Mouse (Mus musculus): Measurements from ENCODE around the gene Drap1. TPM values are rescaled to one million over a fixed set of nuclear protein-coding genes. Genes with fewer than 3 reads are reported as not detected.

The Drap1 gene
- polyA plus RNA-seq, 1 experiment from 2014 or later: 203 TPM

DNA sequence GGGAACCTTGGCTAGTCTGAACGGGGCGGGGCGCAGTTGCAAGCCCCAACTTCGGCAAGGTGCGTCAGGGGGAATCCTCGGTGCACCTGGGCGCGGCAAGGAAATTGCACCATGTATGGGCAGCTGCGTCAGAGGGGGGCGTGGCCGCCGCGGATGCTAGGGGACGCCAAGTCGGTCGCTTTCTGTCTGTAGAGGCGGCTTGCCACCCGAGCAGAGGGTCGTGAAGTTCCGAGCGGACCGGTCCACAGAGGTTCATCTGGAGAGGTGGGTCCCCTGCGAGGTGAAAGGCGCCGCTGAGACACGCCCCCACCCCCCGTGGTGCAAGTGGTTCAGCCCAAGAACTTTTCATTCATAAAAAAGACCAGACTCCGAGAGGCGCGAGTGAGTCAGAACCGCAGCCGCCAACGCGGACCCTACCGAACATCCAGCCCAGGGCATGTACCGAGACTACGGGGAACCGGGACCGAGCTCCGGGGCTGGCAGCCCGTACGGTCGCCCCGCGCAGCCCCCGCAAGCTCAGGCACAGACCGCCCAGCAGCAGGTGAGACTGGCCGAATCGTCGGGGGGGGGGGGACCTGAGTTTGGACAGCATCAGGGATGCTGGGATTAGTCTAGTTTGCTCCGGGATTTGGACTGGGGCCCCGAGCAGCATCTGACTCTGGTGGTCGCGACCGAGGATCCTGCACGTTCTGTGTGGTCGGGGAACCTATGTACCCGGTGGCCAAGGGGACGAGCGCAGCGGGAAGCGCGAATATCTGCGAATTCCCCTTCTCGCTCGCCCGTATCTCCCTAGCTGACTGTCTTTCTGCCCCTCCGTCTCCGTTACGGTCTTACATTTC lies 23.0 kb upstream of the Drap1 start, which contains the start of gene Fosl1:
TSS of gene Fosl1 (plus strand) at position 33 of the 839 bp plus-strand sequence.
- peak; percentile 70 for ATAC-seq (ENCODE audit: low FRiP score, low TSS enrichment)
- no peaks in the 10 kb centered on the region for H3K36me3 ChIP-seq (ENCODE audit: control insufficient read depth, insufficient read depth, low read length)
- H3K4me3 ChIP-seq (ENCODE audit: low read depth, low read length): peak within 1 kb of the TSS; percentile 51
- TF ChIP-seq EP300 (optimal IDR thresholded peaks at IDR 0.05) (no peak), CTCF (IDR thresholded peaks at IDR 0.05; ENCODE audit: low read depth) (0 out of 2 replicates have a peak, but pooled peaks have one; percentile 2)
- peak within 1 kb of the TSS; percentile 48 for H3K9ac ChIP-seq (ENCODE audit: low read length)
- no peaks in the 10 kb centered on the region for H3K9me3 ChIP-seq (ENCODE audit: control insufficient read depth, low read length)
- WGBS: under 1% methylated on average over 70 of the region's 70 CpGs
- DNase-seq (ENCODE audit: low spot score): peak; percentile 88
- H3K27ac ChIP-seq (replicated peaks): no peak within 1 kb of the TSS
- peak within 1 kb of the TSS; percentile 92 for H3K4me2 ChIP-seq (replicated peaks; ENCODE audit: low read depth)
- H3K27me3 ChIP-seq (ENCODE audit: control insufficient read depth, insufficient read depth, low read length): peaks cover 3% of the 10 kb centered on the region; the same call in 1 of the 2 replicates
- no peaks in the 10 kb centered on the region for H3K4me1 ChIP-seq (replicated peaks; ENCODE audit: control insufficient read depth, insufficient read depth)

DNA sequence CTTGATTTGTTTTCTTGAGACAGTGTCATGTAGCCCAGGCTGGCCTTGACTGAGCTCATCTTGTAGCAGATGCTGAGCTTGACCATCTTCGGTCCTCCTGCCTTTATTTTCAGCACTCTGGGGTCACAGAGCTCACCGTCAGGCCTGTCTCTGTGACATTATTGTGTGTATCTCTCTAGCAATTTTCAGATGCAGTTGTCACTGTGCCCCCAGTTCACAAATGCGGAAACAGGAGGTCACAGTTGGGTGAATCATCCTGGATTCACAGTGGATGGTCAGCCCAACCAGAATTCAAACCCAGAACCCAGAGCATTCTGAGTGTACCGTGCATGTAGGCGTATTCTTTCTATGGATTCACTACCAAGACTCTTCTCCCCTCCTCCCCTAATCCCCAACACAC lies 21.0 kb upstream of the Drap1 start:
- 89% methylated on average over 5 of the region's 5 CpGs for WGBS
- no peaks in the 10 kb centered on the region for H3K4me1 ChIP-seq (replicated peaks; ENCODE audit: control insufficient read depth, insufficient read depth)

DNA sequence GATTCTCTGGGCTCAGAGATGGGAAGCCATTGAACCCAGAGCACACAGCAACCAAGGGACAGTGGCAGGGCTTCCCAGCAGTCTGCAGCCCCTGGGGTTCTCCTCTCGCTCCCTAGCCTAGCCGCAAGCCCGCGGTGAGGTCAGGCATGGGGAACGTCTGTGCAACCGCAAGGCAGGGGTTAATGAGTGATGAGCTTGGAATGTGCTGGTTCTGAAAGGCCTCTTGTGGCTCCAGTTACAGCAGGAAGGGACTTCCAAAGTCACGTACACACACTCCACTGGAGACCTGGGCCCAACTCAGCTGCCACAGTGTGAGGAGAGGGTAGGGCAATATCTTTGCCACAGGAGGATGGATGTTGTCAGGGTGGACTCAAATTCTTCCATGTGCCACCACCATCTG lies 20.2 kb upstream of the Drap1 start:
- no peak overlapping the region for H3K4me3 ChIP-seq (ENCODE audit: low read depth, low read length)
- H3K4me2 ChIP-seq (replicated peaks; ENCODE audit: low read depth): no peak overlapping the region
- no peak overlapping the region for H3K9ac ChIP-seq (ENCODE audit: low read length)
- no peak for ATAC-seq (ENCODE audit: low FRiP score, low TSS enrichment)
- H3K27me3 ChIP-seq (ENCODE audit: control insufficient read depth, insufficient read depth, low read length): peaks cover 3% of the 10 kb centered on the region; the same call in 1 of the 2 replicates
- WGBS: 32% methylated on average over 7 of the region's 7 CpGs
- H3K4me1 ChIP-seq (replicated peaks; ENCODE audit: control insufficient read depth, insufficient read depth): no peaks in the 10 kb centered on the region
- TF ChIP-seq EP300 (optimal IDR thresholded peaks at IDR 0.05) (no peak), CTCF (IDR thresholded peaks at IDR 0.05; ENCODE audit: low read depth) (no peak)
- 0 out of 2 replicates have a peak, but pooled peaks cover 3% of the 10 kb centered on the region for H3K9me3 ChIP-seq (ENCODE audit: control insufficient read depth, low read length)
- no peaks in the 10 kb centered on the region for H3K36me3 ChIP-seq (ENCODE audit: control insufficient read depth, insufficient read depth, low read length)
- DNase-seq (ENCODE audit: low spot score): no peak
- no peak overlapping the region for H3K27ac ChIP-seq (replicated peaks)

More for the DNA sequence above, 21.0 kb upstream of the Drap1 start:
- Histone ChIP-seq H3K36me3 (ENCODE audit: control insufficient read depth, insufficient read depth, low read length) (no peaks in the 10 kb centered on the region), H3K9ac (ENCODE audit: low read length) (no peak overlapping the region), H3K4me3 (ENCODE audit: low read depth, low read length) (no peak overlapping the region), H3K27ac (replicated peaks) (no peak overlapping the region), H3K9me3 (ENCODE audit: control insufficient read depth, low read length) (no peaks in the 10 kb centered on the region), H3K27me3 (ENCODE audit: control insufficient read depth, insufficient read depth, low read length) (peaks cover 3% of the 10 kb centered on the region; the same call in 1 of the 2 replicates), H3K4me2 (replicated peaks; ENCODE audit: low read depth) (no peak overlapping the region)
- DNase-seq (ENCODE audit: low spot score) (no peak), ATAC-seq (ENCODE audit: low FRiP score, low TSS enrichment) (no peak)
- TF ChIP-seq EP300 (optimal IDR thresholded peaks at IDR 0.05) (no peak), CTCF (IDR thresholded peaks at IDR 0.05; ENCODE audit: low read depth) (no peak)

DNA sequence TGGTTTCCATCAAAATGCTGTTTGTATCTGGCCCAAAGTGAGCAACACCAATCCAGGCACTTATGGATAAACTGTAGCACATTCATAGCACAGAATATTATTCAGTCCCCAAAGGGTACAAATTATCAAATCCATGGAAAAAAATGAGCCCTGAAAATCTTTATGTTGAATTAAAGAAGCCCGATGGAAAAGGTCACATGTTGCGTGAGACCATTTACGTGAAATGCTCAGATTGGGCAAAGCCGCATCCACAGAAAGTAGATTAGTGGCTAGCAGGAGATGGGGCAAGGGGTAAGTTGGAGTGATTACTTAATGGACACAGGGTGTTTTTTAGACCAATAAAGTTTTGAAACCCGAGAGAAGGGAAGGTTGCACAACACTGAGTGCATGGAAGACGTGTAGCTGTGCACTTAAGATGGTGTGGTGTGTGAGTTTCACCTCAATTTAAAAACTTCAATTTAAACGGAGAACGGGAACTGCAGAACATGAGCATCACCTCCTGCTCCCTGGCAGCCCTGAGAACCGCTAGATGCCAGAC lies 19.7 kb upstream of the Drap1 start:
- H3K36me3 ChIP-seq (ENCODE audit: control insufficient read depth, insufficient read depth, low read length): no peaks in the 10 kb centered on the region
- TF ChIP-seq EP300 (optimal IDR thresholded peaks at IDR 0.05): no peak
- TF ChIP-seq CTCF (IDR thresholded peaks at IDR 0.05; ENCODE audit: low read depth): no peak
- ATAC-seq (ENCODE audit: low FRiP score, low TSS enrichment) (no peak), DNase-seq (ENCODE audit: low spot score) (no peak)
- no peak overlapping the region for H3K9ac ChIP-seq (ENCODE audit: low read length)
- WGBS: 53% methylated on average over 9 of the region's 9 CpGs
- 0 out of 2 replicates have a peak, but pooled peaks cover 3% of the 10 kb centered on the region for H3K9me3 ChIP-seq (ENCODE audit: control insufficient read depth, low read length)
- peaks cover 3% of the 10 kb centered on the region; the same call in 1 of the 2 replicates for H3K27me3 ChIP-seq (ENCODE audit: control insufficient read depth, insufficient read depth, low read length)
- no peak overlapping the region for H3K4me2 ChIP-seq (replicated peaks; ENCODE audit: low read depth)
- no peak overlapping the region for H3K4me3 ChIP-seq (ENCODE audit: low read depth, low read length)
- H3K27ac ChIP-seq (replicated peaks): no peak overlapping the region
- no peaks in the 10 kb centered on the region for H3K4me1 ChIP-seq (replicated peaks; ENCODE audit: control insufficient read depth, insufficient read depth)

DNA sequence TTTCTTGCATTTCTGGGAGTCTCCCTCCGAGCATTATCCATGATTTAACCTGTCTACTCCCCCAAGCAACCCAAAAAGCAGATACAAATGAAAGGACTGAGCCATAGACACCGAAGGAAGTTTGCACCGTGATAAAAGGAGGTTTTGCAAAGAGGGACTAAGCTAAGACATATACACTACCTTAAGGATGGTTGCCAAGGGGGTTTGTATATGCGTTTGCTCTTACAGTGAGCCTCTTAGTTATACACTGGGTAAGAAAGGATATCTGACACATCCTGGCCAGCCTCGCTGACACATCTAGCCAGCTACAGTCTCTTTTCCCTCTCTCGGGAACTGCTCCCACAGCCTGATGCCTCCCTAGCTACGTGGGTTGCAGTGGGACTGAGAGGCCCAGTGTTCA lies 9.2 kb upstream of the Drap1 start:
- peaks cover 4% of the 10 kb centered on the region for H3K4me1 ChIP-seq (replicated peaks; ENCODE audit: control insufficient read depth, insufficient read depth)
- H3K36me3 ChIP-seq (ENCODE audit: control insufficient read depth, insufficient read depth, low read length): no peaks in the 10 kb centered on the region
- H3K9ac ChIP-seq (ENCODE audit: low read length): no peak overlapping the region
- H3K9me3 ChIP-seq (ENCODE audit: control insufficient read depth, low read length): no peaks in the 10 kb centered on the region
- ATAC-seq (ENCODE audit: low FRiP score, low TSS enrichment) (no peak), DNase-seq (ENCODE audit: low spot score) (no peak)
- H3K4me2 ChIP-seq (replicated peaks; ENCODE audit: low read depth): peak overlapping the region; percentile 69; the same call in 1 of the 2 replicates
- no peak overlapping the region for H3K4me3 ChIP-seq (ENCODE audit: low read depth, low read length)
- TF ChIP-seq EP300 (optimal IDR thresholded peaks at IDR 0.05) (no peak), CTCF (IDR thresholded peaks at IDR 0.05; ENCODE audit: low read depth) (no peak)
- 38% methylated on average over 7 of the region's 7 CpGs for WGBS
- H3K27me3 ChIP-seq (ENCODE audit: control insufficient read depth, insufficient read depth, low read length): no peaks in the 10 kb centered on the region
- H3K27ac ChIP-seq (replicated peaks): peak overlapping the region; percentile 73; the same call in 1 of the 2 replicates

Data from stomach, postnatal 0 days (tissue).